Mouse (Mus musculus) left cerebral cortex, postnatal 14 days (tissue): ENCODE data around the gene Chrnb1. TPM values are rescaled to one million over a fixed set of nuclear protein-coding genes. Genes with fewer than 3 reads are reported as not detected.

Experiments used
- DNase-seq, 2 experiments: peaks; one replicate each; pipeline ENCODE4 v3.0.0; 2021 to 2022; ENCODE audit warnings: low spot score in 2 of 2, mixed read lengths in 1 of 2
- intact Hi-C: fragments of 180-260 bp; cut with DNase I; formaldehyde crosslinking; loops from one replicate; pipeline ENCODE4 v1.15.1; 2025
- total RNA-seq, 2 experiments: library from RNA; stranded (reverse); gene quantifications; 2 replicates each; pipeline ENCODE4 v1.2.3; 2021

Gene Chrnb1
- total RNA-seq, 2 experiments from 2014 or later = 0.76 to 0.79 TPM

DNA sequence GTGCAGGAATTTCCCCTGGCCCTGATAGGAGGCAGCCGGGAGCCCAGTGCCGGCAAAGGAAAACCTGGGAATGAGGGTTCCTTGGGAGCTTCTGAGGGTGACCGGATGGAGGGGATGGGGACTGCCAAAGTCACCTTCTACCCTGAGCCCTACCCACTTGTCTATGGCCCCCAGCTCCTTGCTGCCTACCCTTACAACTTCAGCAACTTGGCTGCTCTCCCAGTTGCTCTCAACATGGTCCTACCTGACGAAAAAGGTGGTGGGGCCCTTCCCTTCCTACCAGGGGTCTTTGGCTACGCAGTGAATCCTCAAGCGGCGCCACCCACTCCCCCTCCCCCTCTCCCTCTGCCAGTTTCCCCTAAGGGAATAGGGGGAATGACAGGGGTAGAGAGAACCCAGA is 16.8 kb downstream of the Chrnb1 start:
- DNase-seq = no peak
- intact Hi-C loops = no loop called here

DNA sequence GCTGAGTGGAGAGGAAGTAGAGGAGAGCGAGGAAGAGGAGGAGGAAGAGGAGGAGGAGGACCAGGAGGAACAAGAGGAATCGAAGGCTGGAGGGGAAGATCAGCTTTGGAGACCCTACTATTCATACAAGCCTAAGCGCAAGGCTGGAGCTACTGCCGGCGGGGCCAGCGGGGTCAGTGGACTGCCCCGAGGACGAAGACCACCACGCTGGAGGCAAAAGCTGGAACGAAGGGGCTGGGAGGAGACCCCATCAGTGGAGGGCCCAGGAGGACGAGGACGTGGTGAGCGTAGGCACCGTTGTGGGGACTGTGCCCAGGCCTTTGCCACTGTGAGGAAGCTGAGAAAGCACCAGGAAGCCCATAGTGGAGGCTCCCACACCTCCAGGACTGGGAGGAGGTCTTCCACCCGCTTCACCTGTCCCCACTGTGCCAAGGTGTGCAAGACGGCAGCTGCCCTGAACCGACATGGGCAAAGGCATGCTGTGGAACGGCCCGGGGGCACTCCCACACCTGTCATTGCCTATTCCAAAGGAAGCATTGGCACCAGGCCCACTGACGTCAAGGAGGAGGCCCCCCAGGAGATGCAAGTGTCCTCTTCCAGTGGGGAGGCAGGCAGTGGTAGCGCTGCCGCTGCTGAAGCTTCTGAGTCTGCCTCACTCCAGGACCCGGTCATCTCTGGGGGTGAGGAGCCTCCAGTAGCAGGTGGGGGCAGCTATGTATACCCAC is 17.3 kb downstream of the Chrnb1 start:
- intact Hi-C loops = no loop called here
- DNase-seq = no peak

DNA sequence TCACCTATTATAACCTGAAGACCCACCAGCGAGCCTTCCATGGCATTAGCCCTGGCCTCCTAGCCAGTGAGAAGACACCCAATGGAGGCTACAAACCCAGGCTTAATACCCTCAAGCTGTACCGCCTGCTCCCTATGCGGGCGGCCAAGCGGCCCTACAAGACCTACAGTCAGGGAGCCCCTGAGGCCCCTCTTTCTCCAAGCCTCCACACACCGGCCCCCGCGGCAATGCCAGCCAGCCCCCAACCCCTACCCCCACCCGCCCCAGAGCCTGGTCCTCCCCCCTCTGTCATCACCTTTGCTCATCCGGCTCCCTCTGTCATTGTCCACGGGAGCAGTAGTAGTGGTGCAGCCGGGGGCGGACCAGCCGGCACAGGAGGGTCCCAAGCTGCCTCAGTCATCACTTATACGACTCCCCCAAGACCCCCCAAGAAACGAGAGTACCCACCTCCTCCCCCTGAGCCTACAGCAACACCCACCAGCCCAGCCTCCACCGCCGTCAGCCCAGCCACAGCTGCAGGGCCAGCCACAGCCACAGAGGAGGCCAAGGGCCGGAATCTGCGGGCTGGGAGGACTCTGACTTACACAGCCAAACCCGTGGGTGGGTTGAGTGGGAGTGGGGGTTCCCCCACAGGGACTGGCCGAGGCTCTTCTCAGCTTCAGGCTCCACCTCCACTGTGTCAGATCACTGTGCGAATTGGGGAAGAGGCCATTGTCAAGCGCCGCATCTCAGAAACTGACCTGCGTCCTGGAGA is 18.1 kb downstream of the Chrnb1 start:
- intact Hi-C loops = no loop called here

DNA sequence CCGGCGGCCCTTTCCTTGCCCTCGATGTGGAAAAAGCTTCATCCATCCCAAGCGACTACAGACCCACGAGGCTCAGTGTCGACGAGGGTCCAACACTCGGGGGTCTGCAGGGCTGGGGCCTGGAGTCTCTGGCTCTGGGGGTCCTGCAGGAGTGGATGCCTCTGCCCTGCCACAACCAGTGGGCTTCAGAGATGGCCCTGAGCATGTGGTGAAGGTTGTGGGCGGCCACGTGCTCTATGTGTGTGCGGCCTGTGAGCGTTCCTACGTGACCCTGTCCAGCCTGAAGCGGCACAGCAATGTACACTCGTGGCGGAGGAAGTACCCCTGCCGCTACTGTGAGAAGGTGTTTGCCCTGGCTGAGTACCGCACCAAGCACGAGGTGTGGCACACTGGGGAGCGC is 19.3 kb downstream of the Chrnb1 start:
- no peak for DNase-seq
- intact Hi-C loops = no loop called here

More for the DNA sequence above, 18.1 kb downstream of the Chrnb1 start:
- DNase-seq = no peak

DNA sequence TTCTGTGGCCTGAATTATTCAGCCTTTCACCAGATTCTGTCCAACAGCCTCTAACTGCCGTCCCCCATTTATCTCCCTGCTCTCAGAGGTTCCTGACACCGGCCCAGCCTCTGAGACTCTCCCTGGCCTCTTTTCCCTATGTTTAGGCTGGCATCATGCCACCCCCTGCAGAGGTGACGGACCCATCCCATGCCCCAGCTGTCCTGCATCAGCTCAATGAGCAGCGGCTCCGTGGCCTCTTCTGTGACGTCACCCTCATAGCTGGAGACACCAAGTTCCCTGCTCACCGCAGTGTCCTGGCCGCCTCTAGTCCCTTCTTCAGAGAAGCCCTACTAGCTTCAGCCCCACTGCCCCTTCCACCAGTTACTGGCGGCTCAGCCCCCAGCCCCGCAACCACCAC is 20.0 kb downstream of the Chrnb1 start:
- DNase-seq = no peak
- intact Hi-C loops = no loop called here

DNA sequence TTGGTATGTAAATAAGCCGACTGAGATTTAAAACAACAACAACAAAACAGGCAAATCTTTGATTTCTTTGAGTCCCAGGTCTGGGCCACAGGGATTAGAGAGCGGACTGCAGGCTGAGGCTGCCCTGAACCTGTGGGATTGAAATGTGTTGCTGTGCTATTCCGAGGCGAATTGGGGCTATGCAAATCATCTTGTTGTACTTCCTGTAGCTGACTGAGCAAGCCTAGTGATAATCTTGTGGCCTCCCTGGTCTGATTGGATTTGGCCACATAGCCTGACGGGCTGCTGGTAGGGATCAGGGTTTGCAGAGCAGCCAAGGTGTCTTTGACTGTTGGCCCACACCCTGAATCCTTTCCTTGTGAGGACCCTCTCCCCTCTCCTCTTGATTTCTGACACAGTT is 20.8 kb downstream of the Chrnb1 start:
- intact Hi-C loops = no loop called here
- no peak for DNase-seq

DNA sequence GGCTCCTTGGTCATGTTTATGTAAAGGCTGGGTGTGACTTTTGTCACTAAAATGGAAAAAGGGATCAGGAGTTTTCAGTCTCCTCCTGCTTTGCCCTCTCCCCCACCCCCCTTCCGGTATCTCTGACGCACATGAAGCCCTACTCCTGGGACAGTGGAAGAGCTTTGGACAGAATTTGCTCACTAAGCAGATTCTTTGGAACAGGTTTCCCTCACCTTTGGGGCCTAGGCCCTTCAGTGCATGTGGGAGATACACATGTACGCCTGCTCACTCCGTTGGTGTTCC is 28.2 kb downstream of the Chrnb1 start:
- DNase-seq = no peak
- intact Hi-C loops = no loop called here

DNA sequence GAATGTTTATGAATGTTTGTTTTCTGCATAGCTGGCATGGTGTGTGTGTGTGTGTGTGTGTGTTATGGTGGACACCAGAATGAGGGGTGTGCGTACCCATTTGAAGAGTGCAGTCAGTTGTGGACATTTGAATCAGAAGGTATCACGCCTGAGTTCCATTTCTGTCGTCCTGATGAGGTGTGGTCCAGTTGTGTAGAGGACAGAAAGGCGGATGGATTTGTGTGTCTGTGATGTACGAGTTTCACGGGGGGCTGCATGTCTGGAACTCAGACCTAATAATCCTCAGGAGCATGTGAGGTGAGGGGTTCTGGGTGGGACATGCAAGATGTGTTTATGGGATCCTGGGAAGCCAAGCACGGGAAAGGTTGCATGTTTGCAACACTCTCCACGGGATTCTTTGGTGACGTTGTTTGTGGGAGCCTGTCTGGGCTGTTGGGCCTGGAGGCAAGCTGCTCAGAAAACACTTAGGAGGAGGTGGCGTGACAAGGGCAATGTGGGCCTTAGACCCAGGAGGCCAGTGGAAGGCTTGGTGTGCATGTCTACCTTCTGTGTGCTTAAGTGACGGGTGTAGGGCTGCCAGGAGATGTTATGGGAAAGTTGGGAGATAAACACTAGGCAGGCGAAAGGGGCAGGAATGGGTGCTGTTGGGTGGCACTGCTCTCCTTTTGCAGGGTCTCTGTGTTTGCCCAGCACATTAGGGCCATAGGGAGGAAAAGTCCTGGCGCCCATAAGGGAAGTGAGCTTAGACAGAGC is 28.7 kb downstream of the Chrnb1 start:
- intact Hi-C loops = no loop called here

DNA sequence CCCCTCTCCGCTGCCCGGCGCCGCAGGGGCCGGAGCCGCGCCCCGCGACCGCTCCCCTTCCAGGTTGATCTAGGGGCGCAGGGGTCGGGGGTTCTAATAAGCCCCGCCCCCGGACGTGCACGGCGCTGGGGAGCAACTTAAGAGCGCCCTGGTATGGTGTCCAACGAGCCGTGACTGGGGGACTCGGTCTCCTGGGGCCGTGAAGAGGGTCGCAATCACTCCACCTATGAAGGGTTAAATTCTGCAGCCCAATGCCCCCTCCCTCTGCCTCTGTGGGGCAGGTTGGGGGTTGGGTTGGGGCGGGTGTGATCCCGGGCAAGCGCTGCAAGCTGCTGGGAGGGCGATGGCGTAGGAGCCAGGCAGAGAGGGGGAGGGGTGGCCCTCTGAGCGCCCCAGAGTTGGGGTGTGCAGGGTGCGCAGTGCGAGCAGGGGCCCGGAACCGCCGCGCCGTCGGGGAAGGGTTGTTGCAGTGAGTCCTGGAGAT is 29.6 kb downstream of the Chrnb1 start:
- DNase-seq = peak; percentile 71 to 82
- intact Hi-C loops = no loop called here

More for the DNA sequence above, 28.7 kb downstream of the Chrnb1 start:
- no peak for DNase-seq

DNA sequence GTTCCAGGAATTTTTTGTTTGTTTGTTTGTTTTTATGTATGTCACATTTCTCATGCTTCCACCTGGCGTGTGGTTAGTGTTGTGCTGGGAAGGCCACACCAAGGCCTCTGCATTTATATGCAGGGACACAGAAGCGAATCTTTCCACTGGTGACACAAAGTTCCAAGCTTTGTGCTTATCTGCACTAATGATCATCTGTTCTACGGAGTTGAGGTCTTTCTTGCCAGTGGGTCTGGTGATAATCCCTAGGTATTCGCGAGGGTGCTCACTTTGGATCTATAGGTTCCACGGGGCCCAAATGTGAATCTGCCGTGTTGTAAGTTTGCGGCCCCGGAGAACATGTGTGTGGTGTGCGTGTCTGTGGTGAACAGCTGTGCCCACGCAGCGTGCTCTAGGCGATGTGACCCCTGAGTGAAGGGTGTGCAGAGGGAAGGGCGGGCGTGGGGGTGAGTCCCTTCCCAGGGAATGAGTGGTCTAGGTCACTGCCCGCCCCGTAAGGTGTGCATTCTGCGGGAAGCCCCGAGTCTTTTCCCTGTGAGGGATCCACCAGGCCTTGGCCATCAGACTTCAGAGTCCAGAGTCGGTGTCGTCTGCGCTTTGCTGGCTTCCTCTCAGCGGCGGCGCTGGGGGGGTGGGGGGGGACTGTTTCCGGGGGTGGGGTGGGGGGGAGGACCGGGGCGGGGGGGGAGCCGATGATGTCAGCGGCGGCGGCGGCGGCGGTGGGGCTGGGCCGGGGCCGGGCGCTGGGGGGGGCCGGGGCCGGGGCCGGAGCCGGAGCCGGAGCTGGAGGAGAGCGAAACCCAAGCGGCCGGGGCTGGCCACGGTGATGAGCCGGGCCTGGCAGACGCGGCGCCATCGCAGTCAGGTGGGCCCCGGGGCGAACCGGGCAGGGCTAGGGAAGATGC is 30.3 kb downstream of the Chrnb1 start, which contains the start of gene Zbtb4:
Gene Zbtb4 (plus strand): TSS at position 692 of the 905 bp plus-strand sequence.
- DNase-seq = no peak
- intact Hi-C loops = loop anchor here (2.0 kb wide), 1 partner anchor 37 kb away; no protein-coding TSS in a partner anchor

DNA sequence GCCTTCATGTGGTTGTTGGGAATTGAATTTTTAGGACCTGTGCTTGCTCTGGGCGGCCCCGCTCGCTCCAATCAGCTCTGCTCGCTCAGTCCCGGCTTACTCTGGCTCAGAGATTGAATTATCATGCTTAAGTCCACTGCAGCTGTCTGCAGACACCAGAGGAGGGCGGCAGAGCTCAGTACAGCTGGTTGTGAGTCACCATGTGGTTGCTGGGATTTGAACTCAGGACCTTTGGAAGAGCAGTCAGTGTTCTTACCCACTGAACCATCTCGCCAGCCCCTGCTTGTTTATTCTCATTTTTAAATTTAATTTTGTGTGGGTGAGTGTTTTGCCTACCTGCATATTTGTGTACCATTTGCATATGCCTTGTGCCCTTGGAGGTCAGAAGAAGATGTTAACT is 32.2 kb downstream of the Chrnb1 start:
- no peak for DNase-seq
- intact Hi-C loops = no loop called here

DNA sequence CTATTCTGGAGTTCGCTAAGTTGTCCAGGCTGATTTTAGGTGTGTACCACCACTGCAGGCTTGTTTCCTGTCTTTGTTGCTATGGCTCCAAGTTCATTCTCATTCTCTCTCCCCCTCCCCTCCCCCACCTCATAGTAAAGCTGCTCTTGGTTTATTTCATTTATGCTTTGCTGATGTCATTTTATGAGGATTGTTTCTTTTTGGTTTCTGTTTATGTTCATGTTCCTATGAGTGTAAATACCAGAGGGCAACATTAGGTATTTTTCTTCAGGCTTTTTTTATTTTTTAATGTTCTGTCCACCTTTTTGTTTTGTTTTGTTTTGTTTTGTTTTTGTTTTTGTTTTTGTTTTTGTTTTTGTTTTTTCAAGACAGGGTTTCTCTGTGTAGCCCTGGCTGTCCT is 33.9 kb downstream of the Chrnb1 start, which contains the start of gene Slc35g3:
Gene Slc35g3 (minus strand): TSS at position 101 of the 400 bp plus-strand sequence.
- intact Hi-C loops = no loop called here

DNA sequence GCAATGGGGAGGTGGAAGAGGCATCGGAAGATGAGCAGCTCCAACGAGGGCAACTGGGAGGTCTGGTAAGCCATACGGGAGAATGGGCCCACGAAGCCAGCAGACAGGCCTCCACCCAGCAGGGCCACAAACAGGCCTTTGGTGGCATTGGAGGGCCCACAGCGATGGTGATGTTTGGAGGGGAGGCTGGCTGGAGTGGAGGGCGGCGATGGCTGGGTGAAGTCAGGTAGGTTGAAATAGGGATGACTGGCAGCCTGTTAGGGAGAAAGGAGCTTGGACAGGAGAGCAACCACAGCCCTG is 34.9 kb downstream of the Chrnb1 start:
- intact Hi-C loops = no loop called here

More for the DNA sequence above, 33.9 kb downstream of the Chrnb1 start, which contains the start of gene Slc35g3:
- no peak for DNase-seq

DNA sequence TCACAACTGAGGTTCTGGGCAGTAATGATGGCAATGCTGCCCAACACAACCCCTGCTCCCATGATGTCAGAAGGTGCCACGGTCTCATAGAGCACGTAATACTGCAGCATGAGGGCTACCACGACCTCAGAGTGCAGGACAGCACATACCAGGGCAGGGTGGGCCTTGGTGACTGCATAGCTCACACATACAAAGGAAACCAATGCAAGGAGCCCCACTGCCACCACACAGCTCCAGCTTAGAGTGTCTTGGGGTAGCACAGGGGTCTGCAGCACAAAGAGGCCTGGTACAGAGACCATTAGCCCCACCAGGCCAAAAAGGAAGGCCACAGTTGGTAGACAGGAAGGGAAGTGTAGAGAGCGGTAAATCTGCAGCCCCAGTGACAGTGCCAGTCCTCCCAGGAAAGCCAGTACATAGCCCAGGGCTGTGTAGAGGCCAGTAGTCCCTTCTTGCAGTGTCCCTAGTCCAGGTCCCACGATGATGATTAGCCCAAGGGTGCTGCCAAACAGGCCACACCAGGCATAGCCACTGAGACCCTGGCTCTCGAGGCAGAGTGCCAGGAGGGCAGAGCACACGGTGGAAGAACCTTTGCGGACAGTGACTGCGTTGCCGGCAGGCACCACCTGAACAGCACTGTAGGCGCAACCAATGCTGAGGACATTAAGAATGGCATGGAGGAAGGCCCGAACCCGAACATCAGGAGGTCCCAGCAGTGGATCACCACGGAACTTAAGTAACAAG is 35.4 kb downstream of the Chrnb1 start:
- no peak for DNase-seq
- intact Hi-C loops = no loop called here

More for the DNA sequence above, 34.9 kb downstream of the Chrnb1 start:
- DNase-seq = no peak

DNA sequence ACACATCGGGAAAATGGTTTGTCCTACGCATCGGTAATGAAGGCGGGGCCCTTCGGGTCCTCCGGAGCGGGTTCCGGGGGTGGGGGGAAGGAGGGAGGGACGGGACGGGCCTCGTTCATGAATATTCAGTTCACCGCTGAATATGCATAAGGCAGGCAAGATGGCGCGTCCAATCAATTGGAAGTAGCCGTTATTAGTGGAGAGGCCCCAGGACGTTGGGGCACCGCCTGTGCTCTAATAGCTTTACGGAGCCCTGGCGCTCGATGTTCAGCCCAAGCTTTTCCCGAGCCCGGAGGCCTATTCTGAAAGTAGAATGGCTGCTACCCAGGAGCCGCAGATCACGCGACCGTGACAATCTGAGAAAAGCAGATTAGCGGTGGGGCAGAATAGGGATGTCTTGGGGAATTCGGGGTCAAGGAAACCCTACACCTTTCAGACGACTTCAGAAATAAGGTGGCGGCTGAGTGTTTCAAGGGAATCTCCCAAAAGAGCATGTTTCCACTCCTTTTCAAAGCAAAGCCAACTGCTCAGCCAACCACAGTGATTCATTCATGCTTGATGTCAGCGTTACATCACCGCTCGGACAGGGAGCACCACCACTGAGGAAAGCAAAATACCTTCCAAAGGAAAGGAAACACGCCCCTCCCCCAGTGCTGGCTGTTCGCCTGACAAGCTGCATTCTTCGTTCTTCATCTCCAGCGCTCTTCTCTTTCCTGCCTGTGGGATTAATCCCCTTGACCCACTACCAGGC is 36.6 kb downstream of the Chrnb1 start:
- intact Hi-C loops = loop anchor here (2.0 to 5.0 kb wide), 3 partner anchors 76 to 102 kb away; partner anchors contain the start of genes Nlgn2, Senp3, Sox15 and Tmem256
- DNase-seq = peak; percentile 85 to 90

DNA sequence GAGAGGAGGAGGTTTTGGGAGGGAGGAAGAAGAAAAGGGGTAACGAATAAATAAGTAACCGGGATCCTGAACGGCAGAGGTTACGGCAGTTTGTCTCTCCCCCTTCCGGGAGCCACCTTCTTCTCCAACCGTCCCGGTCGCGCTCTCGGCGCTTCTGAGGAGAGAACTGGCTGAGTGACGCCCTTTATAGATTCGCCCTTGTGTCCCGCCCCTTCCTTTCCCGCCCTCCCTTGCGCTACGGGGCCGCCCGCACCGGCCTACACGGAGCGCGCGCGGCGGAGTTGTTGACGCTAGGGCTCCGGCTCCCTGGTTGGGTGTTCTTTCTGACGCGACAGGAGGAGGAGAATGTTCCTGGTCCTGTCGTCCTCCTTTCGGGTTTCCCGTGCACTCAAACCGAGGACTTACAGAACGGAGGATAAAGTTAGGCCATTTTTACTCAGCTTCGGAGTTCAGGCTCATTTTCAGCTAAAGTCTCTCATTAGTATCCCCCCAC is 37.2 kb downstream of the Chrnb1 start, which contains the start of gene Polr2a:
Gene Polr2a (minus strand): TSS at position 160 of the 493 bp plus-strand sequence.
- DNase-seq = peak; percentile 97 to 99
- intact Hi-C loops = loop anchor here (2.0 to 5.0 kb wide), 3 partner anchors 76 to 101 kb away; partner anchors contain the start of genes Nlgn2, Senp3, Sox15 and Tmem256

DNA sequence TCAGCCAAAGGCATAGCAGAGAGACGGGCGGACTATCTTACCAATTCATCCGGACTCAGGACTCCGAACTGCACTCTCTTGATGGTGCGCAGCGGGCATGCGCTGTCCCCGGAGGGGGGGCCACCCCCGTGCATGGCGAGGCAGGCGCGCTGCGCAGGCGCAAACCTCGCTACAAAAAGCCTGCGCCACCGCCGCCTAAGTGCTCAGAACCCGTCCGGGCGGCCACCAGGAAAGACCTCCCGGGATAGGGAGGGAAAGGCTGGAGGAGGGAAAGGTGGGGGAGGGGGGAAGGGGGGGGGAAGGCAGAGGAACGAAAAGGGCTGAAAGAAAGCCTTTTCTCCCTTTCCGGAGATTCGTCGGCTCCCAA is 37.7 kb downstream of the Chrnb1 start:
- intact Hi-C loops = loop anchor here (2.0 to 5.0 kb wide), 3 partner anchors 75 to 101 kb away; partner anchors contain the start of genes Nlgn2, Senp3, Sox15 and Tmem256
- peak; percentile 96 to 97 for DNase-seq
